Mouse (Mus musculus) forebrain, embryonic 10.5 days (tissue): ENCODE measurements around the gene Diras1. TPM values are rescaled to one million over a fixed set of nuclear protein-coding genes. Genes with fewer than 3 reads are reported as not detected.
"Not testable (repeated sequence)": the region's sequence is repeated elsewhere in the genome, so short reads cannot be mapped to it uniquely, and the experiment has no call there.

Source experiments
- DNase-seq: peaks from one replicate; pipeline ENCODE4 v3.0.0-alpha.2; 2017; ENCODE audit warnings: low spot score; ENCODE audit errors: extremely low spot score
- H3K27ac ChIP-seq: fragments of 300-500 bp; sonication (generic); 2 replicates; pipeline ENCODE4 v1.5.1; 2016; ENCODE audit warnings: mild to moderate bottlenecking
- H3K27me3 ChIP-seq: fragments of 300-500 bp; sonication (generic); 2 replicates; pipeline ENCODE4 v1.6.1; 2016; ENCODE audit warnings: mild to moderate bottlenecking; ENCODE audit not compliant: poor library complexity, severe bottlenecking
- H3K36me3 ChIP-seq: fragments of 300-500 bp; sonication (generic); replicated peaks from 2 replicates; pipeline ENCODE4 v1.6.1; 2016; ENCODE audit warnings: mild to moderate bottlenecking, moderate library complexity
- H3K4me1 ChIP-seq: fragments of 300-500 bp; sonication (generic); 2 replicates; pipeline ENCODE4 v1.6.1; 2016
- H3K4me3 ChIP-seq: fragments of 300-500 bp; sonication (generic); 2 replicates; pipeline ENCODE4 v1.5.1; 2016; ENCODE audit warnings: mild to moderate bottlenecking, moderate library complexity
- H3K9me3 ChIP-seq: fragments of 300-500 bp; sonication (generic); 2 replicates; pipeline ENCODE4 v1.6.1; 2016; ENCODE audit warnings: mild to moderate bottlenecking, moderate library complexity
- WGBS: fragments of 180-500 bp; shearing (Covaris S2); methylation state at CpG from one replicate; pipeline ENCODE4 v1.1.7; 2016; 5-methylcytosine and 5-hydroxymethylcytosine counted together
- polyA plus RNA-seq: library from polyadenylated mRNA; unstranded; fragments of >200 nt; fragmentation: Nextera tagmentation; extraction: Ambion mirVana; gene quantifications from 2 replicates; pipeline ENCODE4 v1.2.1, GENCODE M21; 2016

The Diras1 gene
- polyA plus RNA-seq, 1 experiment from 2014 or later, result 2.5 TPM

DNA sequence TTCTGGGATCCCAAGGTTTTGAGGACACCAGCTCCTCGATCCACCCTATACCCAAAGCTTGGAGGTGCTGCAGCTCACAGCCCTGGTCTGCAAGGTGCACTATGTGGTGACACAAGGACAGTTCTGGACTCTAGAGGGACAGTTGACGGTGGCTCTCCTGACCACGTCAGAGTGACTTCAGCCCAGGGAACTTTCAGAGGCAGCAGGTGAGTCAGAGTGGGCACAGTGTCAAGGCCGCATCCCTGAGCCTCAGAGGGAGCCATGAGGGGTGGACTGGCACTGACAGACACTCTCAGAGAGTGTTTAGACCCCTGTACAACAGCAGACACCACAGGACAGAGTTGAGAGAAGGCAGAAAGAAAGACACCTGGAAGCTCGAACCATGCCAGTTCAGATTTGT lies 27.1 kb upstream of the Diras1 start:
- H3K27ac ChIP-seq, result no peak overlapping the region
- H3K4me1 ChIP-seq, result 0 out of 2 replicates have a peak, but pooled peaks cover 3% of the 10 kb centered on the region
- H3K4me3 ChIP-seq, result no peak overlapping the region
- H3K9me3 ChIP-seq, result no peaks in the 10 kb centered on the region
- 91% methylated on average over 5 of the region's 5 CpGs for WGBS
- H3K27me3 ChIP-seq, result no peaks in the 10 kb centered on the region
- no peak for DNase-seq
- H3K36me3 ChIP-seq, result peaks cover 85% of the 10 kb centered on the region

DNA sequence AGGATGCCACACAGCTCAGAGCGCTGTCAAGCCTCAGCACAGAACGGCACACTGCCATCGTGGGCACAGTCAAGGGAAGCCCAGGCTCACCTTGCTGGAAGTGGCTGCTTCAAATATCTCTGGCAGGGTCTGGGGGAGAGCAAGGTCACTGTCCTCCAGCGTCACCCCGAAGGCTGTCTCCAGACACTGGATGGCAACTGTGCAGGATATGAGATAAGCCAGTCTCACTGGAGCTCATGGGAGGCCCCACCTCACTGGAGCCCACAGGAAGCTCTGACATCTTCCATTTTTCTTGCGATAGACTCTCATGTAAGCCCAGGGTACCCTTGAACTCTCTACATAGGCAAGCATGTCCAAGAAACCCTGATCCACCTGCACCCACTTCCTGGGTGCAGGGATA lies 25.7 kb upstream of the Diras1 start:
- no peak overlapping the region for H3K27ac ChIP-seq
- H3K4me1 ChIP-seq, result no peaks in the 10 kb centered on the region
- DNase-seq, result no peak
- no peak overlapping the region for H3K4me3 ChIP-seq
- H3K27me3 ChIP-seq, result no peaks in the 10 kb centered on the region
- peaks cover 93% of the 10 kb centered on the region for H3K36me3 ChIP-seq
- no peaks in the 10 kb centered on the region for H3K9me3 ChIP-seq
- 97% methylated on average over 6 of the region's 6 CpGs for WGBS

DNA sequence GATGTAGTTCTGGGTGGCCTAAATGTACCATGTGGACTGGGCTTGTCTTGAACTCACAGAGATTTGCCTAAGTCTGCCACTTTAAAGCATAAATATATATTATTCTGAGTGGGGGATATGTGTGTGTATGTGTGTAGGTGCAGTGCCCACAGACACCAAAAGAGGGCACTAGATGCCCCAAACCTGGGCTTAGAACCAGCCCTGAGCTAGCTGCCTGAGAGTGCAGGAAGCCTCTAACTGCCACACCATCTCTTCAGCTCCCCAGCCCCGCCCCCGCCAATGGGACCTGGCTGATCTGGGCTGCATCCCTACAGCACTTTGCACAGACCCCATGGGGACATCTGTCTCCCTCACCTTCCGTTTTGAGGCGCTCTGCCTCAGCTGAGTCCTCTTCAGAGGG lies 25.2 kb upstream of the Diras1 start:
- Histone ChIP-seq H3K4me1 (no peaks in the 10 kb centered on the region), H3K4me3 (no peak overlapping the region), H3K9me3 (no peaks in the 10 kb centered on the region), H3K27ac (no peak overlapping the region), H3K36me3 (peaks cover 96% of the 10 kb centered on the region), H3K27me3 (no peaks in the 10 kb centered on the region)
- 81% methylated on average over 4 of the region's 4 CpGs for WGBS
- peak; percentile 23 for DNase-seq

DNA sequence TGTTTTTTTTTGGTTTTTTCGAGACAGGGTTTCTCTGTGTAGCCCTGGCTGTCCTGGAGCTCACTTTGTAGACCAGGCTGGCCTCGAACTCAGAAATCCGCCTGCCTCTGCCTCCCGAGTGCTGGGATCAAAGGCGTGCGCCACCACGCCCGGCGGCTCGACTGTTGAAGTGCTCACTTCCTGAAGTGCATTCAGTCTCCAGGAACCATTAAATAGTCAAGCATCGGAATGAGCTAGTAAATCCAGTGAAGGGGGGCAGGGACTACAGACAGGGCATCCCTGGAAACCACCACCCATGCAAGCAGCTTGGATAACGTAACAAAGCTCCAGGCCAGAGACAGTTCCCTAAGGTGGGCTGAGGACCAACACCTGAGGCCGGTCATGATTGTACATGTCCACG lies 19.8 kb upstream of the Diras1 start:
- peaks cover 80% of the 10 kb centered on the region for H3K36me3 ChIP-seq
- 94% methylated on average over 14 of the region's 14 CpGs for WGBS
- DNase-seq, H3K9me3 ChIP-seq, H3K27me3 ChIP-seq, H3K27ac ChIP-seq, H3K4me3 ChIP-seq, H3K4me1 ChIP-seq: not testable (repeated sequence)

DNA sequence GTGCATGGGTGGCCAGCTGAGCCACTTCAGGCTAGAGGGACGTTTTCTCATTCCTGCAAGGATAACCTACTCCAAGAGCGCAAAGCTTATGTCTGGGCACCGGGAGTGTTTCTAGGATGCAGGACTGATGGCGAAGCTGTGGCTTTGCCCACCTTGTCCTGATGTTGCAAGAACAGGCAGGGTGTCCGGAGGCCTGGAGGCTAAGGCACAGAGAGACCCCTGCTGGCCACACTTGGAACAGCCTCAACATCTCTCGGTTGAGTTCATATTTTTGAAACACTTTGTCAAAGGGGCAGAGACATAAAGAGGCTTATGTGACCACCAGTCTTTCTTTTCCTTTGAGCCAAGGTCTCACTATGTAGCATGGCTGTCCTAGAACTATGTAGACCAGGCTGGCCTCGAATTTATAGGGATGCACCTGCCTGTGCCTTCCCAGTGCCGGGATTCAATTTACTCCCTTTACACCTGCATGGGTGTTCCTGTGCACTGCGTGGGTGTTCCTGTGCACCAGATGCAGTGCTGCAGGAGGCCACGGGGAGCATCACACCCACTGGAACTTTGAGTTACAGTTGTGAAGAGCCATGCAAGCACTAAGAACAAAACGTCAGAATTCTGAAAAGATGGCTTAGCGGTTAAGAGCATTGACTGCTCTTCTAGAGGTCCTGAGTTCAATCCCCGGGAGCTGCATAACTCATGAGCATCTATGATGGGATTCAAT lies 16.2 kb upstream of the Diras1 start:
- no peak overlapping the region for H3K27ac ChIP-seq
- peaks cover 16% of the 10 kb centered on the region for H3K4me1 ChIP-seq
- WGBS, result 36% methylated on average over 13 of the region's 13 CpGs
- H3K9me3 ChIP-seq, result no peaks in the 10 kb centered on the region
- peak; percentile 75 for DNase-seq
- H3K27me3 ChIP-seq, result no peaks in the 10 kb centered on the region
- no peak overlapping the region for H3K4me3 ChIP-seq
- H3K36me3 ChIP-seq, result peaks cover 43% of the 10 kb centered on the region

DNA sequence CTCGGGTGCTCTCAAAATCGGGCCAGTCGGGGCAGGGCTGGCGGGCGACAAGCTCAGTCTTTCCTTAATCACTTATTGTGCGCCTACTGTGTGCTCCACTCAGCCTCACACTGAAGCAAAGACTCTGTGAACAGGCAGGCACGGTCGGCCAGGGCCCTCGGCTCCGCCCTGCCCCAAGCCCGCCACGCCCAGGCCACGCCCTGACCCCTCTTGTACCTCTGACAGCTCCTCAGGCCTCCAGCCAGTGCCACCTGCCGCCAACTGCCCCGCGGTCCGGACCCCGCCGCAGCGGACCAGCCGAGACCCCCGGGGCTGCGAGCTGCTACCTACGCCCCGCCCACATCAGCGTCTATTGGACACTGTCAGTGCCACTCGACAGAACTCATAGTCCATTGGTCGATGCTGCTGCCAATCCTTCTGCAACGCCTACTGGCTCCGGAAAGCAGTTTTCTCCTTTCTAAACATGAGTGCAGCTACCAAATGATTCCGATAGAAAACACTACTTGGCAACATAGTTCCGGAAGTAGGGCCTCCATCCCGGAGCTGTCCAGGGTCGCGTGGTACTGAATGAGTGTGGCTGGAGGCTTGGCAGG lies 11.6 kb upstream of the Diras1 start, which contains the start of gene Slc39a3:
Gene Slc39a3, minus strand, starts transcription at position 439 of the 593 bp plus-strand sequence.
- H3K4me1 ChIP-seq, result peaks cover 20% of the 10 kb centered on the region
- peak within 1 kb of the TSS; percentile 76 for H3K4me3 ChIP-seq
- peak within 1 kb of the TSS; percentile 86 for H3K27ac ChIP-seq
- no peaks in the 10 kb centered on the region for H3K9me3 ChIP-seq
- H3K36me3 ChIP-seq, result peaks cover 16% of the 10 kb centered on the region; the same call in 1 of the 2 replicates
- DNase-seq, result peak; percentile 97
- H3K27me3 ChIP-seq, result no peaks in the 10 kb centered on the region
- under 1% methylated on average over 35 of the region's 35 CpGs for WGBS

DNA sequence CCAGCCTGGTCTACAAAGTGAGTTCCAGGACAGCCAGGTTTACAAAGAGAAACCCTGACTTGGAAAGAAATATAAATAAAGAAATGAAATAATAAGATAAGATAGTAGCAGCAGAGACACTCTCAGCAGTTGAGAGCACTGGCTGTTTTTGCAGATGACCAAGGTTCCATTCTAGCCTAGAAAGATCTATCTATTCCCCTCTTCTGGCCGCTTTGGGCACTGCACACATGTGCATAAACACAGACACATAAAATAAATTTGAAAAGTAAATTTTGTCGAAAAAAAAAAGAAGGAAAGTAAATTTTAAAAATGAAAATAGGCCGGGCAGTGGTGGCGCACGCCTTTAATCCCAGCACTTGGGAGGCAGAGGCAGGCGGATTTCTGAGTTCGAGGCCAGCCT lies 10.8 kb upstream of the Diras1 start:
- Histone ChIP-seq H3K4me1 (peaks cover 17% of the 10 kb centered on the region), H3K27me3 (no peaks in the 10 kb centered on the region), H3K27ac (no peak overlapping the region), H3K9me3 (no peaks in the 10 kb centered on the region), H3K4me3 (no peak overlapping the region), H3K36me3 (peaks cover 20% of the 10 kb centered on the region)
- WGBS, result 71% methylated on average over 7 of the region's 7 CpGs
- no peak for DNase-seq

DNA sequence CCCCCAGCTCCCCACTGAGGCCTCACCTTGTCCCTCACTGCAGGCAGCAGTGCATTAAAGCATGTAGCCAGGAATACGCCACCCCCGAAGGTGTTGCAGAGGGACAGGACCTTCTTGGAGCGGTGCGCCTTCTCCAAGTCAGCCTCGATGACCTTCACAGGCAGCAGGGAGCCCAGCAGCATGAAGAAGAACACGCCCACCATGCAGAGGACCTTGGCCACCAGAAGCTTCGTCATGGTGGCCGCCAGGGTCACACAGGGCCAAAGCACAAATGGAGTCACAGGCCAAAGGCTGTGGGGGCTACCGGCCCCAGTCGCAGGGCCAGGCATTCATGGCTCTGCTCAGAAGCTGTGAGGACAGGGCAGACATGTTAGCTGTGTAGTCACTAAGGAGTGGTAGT lies 8.1 kb upstream of the Diras1 start:
- no peak overlapping the region for H3K27ac ChIP-seq
- H3K27me3 ChIP-seq, result no peaks in the 10 kb centered on the region
- no peaks in the 10 kb centered on the region for H3K9me3 ChIP-seq
- H3K36me3 ChIP-seq, result peaks cover 31% of the 10 kb centered on the region
- peaks cover 16% of the 10 kb centered on the region for H3K4me1 ChIP-seq
- WGBS, result 85% methylated on average over 10 of the region's 10 CpGs
- no peak for DNase-seq
- no peak overlapping the region for H3K4me3 ChIP-seq

DNA sequence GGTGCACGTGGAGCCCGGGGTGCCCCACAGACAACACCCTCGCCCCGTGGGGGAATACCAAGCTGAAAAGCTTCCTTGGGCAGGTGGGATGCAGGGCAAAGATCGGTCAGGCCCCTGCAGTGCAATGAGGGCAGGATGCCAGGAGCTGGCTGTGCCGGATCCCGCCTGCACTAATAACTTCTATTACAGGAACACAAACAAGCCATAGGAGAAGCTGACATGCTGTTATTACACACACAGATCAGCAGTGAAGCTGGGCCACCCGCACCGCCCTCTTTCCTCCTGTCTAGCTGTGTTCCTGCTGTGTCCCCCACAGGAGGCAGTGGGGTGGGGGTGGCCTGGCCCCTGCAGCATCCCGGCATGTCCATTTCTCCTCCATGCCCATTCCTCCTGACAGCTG lies 3.6 kb upstream of the Diras1 start:
- Histone ChIP-seq H3K4me1 (peaks cover 12% of the 10 kb centered on the region), H3K27me3 (peaks cover 22% of the 10 kb centered on the region), H3K36me3 (peaks cover 31% of the 10 kb centered on the region), H3K4me3 (no peak overlapping the region), H3K9me3 (no peaks in the 10 kb centered on the region), H3K27ac (no peak overlapping the region)
- 78% methylated on average over 10 of the region's 10 CpGs for WGBS
- no peak for DNase-seq

DNA sequence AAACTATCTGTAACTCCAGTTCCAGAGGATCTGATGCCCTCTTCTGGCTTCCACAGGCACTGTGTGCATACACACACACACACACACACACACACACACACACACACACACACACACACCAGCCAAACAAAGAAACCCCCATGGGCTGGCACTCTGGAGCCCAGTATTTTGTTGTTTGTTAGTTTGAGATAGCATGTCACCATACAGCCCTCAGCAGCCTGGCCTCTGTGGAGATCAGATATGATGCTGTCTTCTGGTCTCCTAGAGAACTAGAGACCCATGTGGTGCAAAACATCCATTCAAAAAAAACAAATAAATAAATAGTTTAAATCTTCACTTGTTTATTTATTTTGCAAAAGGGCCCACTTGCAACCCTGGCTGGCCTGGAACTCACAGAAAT lies 2.8 kb upstream of the Diras1 start:
- H3K36me3 ChIP-seq, result peaks cover 26% of the 10 kb centered on the region
- H3K27ac ChIP-seq, result no peak overlapping the region
- peaks cover 12% of the 10 kb centered on the region for H3K4me1 ChIP-seq
- DNase-seq, result no peak
- H3K9me3 ChIP-seq, result no peaks in the 10 kb centered on the region
- H3K27me3 ChIP-seq, result peaks cover 28% of the 10 kb centered on the region
- H3K4me3 ChIP-seq, result no peak overlapping the region

DNA sequence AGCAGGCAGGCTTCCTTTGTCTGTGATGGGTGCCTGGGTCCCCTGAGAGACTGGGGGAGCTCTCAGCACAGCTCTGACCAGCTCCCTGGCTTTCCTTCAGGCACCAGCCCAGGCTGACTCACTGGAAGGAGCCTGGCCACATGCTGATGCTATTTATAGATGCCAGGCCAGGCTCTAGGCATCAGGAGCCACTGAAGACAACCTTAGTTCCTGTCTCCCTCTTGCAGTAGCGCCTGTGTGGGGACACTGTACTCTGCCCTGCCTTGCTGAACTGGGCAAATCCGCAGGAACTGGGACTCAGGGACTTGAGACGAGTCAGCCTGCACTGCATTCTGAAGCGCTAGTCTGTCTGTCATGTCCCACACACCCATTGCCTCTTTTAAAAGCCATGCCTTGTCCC lies 1.9 kb upstream of the Diras1 start:
- H3K27me3 ChIP-seq, result peaks cover 35% of the 10 kb centered on the region
- H3K4me3 ChIP-seq, result no peak overlapping the region
- peaks cover 17% of the 10 kb centered on the region for H3K36me3 ChIP-seq
- H3K9me3 ChIP-seq, result no peaks in the 10 kb centered on the region
- peaks cover 12% of the 10 kb centered on the region for H3K4me1 ChIP-seq
- 73% methylated on average over 4 of the region's 4 CpGs for WGBS
- no peak overlapping the region for H3K27ac ChIP-seq
- no peak for DNase-seq

DNA sequence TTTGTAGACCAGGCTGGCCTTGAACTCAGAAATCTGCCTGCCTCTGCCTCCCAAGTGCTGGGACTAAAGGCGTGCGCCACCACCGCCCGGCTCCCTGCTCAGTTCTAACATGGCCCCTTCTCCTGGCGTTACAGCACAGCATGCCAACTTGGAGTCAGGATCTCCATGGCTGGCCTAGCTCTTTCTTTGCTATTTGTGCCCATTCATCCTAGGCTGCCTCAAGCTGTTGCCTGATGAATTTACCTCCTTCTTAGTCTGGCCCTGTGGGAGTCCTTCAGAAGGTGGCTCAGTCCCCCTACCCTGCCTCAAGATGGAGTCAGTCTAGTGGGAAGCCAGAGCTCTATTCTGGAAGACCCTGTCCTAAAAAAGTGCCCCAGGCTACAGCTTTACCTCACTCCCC lies 1.4 kb upstream of the Diras1 start:
- Histone ChIP-seq H3K4me3 (no peak overlapping the region), H3K36me3 (peaks cover 15% of the 10 kb centered on the region), H3K4me1 (peaks cover 12% of the 10 kb centered on the region), H3K9me3 (no peaks in the 10 kb centered on the region), H3K27me3 (peaks cover 40% of the 10 kb centered on the region), H3K27ac (no peak overlapping the region)
- WGBS, result 90% methylated on average over 5 of the region's 5 CpGs
- no peak for DNase-seq

DNA sequence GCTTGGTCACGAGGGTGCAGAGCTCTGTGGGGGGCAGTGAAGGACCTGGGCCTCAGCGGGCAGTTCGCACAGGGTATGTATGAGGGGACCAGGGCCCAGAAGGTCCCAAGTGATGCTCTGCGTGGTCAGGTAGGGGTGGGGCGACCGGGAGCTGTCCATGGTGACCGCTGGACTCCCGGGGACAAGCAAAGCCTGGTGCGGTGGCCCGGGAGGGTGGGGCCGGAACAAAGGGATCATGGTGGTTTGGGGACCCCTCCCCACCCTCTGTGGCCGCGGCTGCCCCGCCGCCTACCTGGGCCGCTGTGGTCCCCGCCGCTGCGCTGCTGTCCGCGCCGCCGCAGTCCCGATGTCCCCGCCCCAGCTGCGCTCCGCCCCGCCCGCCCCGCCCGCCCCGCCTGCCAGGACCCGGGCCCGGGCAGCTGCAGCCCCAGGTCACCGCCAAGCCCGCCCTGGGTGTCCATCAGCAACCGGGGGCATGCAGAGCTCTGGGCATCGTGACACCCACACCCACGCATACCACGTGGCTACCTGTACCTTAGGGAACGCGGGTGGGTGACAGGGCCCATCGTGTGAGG lies 328 bp downstream of the Diras1 start:
- WGBS, result 2% methylated on average over 43 of the region's 43 CpGs
- H3K27me3 ChIP-seq, result peaks cover 57% of the 10 kb centered on the region
- H3K4me1 ChIP-seq, result peaks cover 12% of the 10 kb centered on the region
- peak overlapping the region; percentile 75 for H3K27ac ChIP-seq
- H3K4me3 ChIP-seq, result peak overlapping the region; percentile 58
- DNase-seq, result no peak
- H3K9me3 ChIP-seq, result no peaks in the 10 kb centered on the region
- peaks cover under 1% of the 10 kb centered on the region; the same call in 1 of the 2 replicates for H3K36me3 ChIP-seq
